Mouse (Mus musculus): ENCODE results near the gene Glud1. TPM values are rescaled to one million over a fixed set of nuclear protein-coding genes. Genes with fewer than 3 reads are reported as not detected.

Glud1 gene
- polyA plus RNA-seq, 2 experiments = 145 to 186 TPM

- Histone ChIP-seq H3K9ac (replicated peaks) (no peak overlapping the region), H3K4me3 (ENCODE audit: insufficient read depth in 1 of 2, low read depth in 2 of 2, low read length in 2 of 2) (no peak overlapping the region), H3K27me3 (ENCODE audit: control insufficient read depth, insufficient read depth, low read length) (no peaks in the 10 kb centered on the region), H3K36me3 (replicated peaks; ENCODE audit: control insufficient read depth, insufficient read depth, low read depth) (no peaks in the 10 kb centered on the region), H3K4me1 (replicated peaks; ENCODE audit: control insufficient read depth in 2 of 2, insufficient read depth in 2 of 2, low read length in 1 of 2) (no peaks in the 10 kb centered on the region), H3K9me3 (ENCODE audit: control insufficient read depth, low read length) (no peaks in the 10 kb centered on the region), H3K4me2 (ENCODE audit: low read depth) (no peak overlapping the region), H3K27ac (no peak overlapping the region)
- 51% methylated on average over 11 of the region's 11 CpGs for WGBS (ENCODE audit: insufficient replicate concordance)
- ATAC-seq (ENCODE audit: insufficient read depth) (no peak), DNase-seq (ENCODE audit: low read depth in 3 of 3, low spot score in 3 of 3) (no peak)
- TF ChIP-seq CTCF (IDR thresholded peaks at IDR 0.05; ENCODE audit: low read depth) (no peak), EP300 (IDR thresholded peaks at IDR 0.05; ENCODE audit: low read depth) (no peak)
These were observed 68.2 kb downstream of the Glud1 start for GRCm38 (mm10) chr14:34378560-34379331.

- Histone ChIP-seq H3K4me2 (ENCODE audit: low read depth) (no peak overlapping the region), H3K9ac (replicated peaks) (no peak overlapping the region), H3K27ac (no peak overlapping the region), H3K4me1 (replicated peaks; ENCODE audit: control insufficient read depth in 2 of 2, insufficient read depth in 2 of 2, low read length in 1 of 2) (no peaks in the 10 kb centered on the region), H3K4me3 (ENCODE audit: insufficient read depth in 1 of 2, low read depth in 2 of 2, low read length in 2 of 2) (no peak overlapping the region), H3K36me3 (replicated peaks; ENCODE audit: control insufficient read depth, insufficient read depth, low read depth) (no peaks in the 10 kb centered on the region), H3K27me3 (ENCODE audit: control insufficient read depth, insufficient read depth, low read length) (no peaks in the 10 kb centered on the region), H3K9me3 (ENCODE audit: control insufficient read depth, low read length) (no peaks in the 10 kb centered on the region)
- ATAC-seq (ENCODE audit: insufficient read depth) = no peak
- DNase-seq (ENCODE audit: low read depth in 3 of 3, low spot score in 3 of 3) = no peak
- TF ChIP-seq EP300 (IDR thresholded peaks at IDR 0.05; ENCODE audit: low read depth) = no peak
- no peak for TF ChIP-seq CTCF (IDR thresholded peaks at IDR 0.05; ENCODE audit: low read depth)
- 68% methylated on average over 8 of the region's 9 CpGs for WGBS (ENCODE audit: insufficient replicate concordance)
These were observed 72.6 kb downstream of the Glud1 start for GRCm38 (mm10) chr14:34382921-34383704.

- no peak for ATAC-seq (ENCODE audit: insufficient read depth)
These were observed 82.8 kb downstream of the Glud1 start for GRCm38 (mm10) chr14:34393295-34393694.

More at GRCm38 (mm10) chr14:34393295-34393694, 82.8 kb downstream of the Glud1 start:
- H3K4me3 ChIP-seq (ENCODE audit: insufficient read depth in 1 of 2, low read depth in 2 of 2, low read length in 2 of 2) = no peak overlapping the region
- WGBS (ENCODE audit: insufficient replicate concordance) = 61% methylated on average over 4 of the region's 4 CpGs
- no peak overlapping the region for H3K9ac ChIP-seq (replicated peaks)
- no peaks in the 10 kb centered on the region for H3K36me3 ChIP-seq (replicated peaks; ENCODE audit: control insufficient read depth, insufficient read depth, low read depth)
- H3K4me1 ChIP-seq (replicated peaks; ENCODE audit: control insufficient read depth in 2 of 2, insufficient read depth in 2 of 2, low read length in 1 of 2) = no peaks in the 10 kb centered on the region
- no peaks in the 10 kb centered on the region for H3K9me3 ChIP-seq (ENCODE audit: control insufficient read depth, low read length)
- no peaks in the 10 kb centered on the region for H3K27me3 ChIP-seq (ENCODE audit: control insufficient read depth, insufficient read depth, low read length)
- H3K27ac ChIP-seq = no peak overlapping the region
- TF ChIP-seq CTCF (IDR thresholded peaks at IDR 0.05; ENCODE audit: low read depth) (no peak), EP300 (IDR thresholded peaks at IDR 0.05; ENCODE audit: low read depth) (no peak)
- no peak for DNase-seq (ENCODE audit: low read depth in 3 of 3, low spot score in 3 of 3)
- no peak overlapping the region for H3K4me2 ChIP-seq (ENCODE audit: low read depth)

Other genes starting within 250 kb of the Glud1 start
- gene Anxa8, start 224.7 kb upstream of the Glud1 start, polyA plus RNA-seq (2012; rRNA removed) = 0.03 and 0.06 TPM in 2 replicates
- 0.33 TPM in 1 of 2 replicates, not detected in the other for gene Anxa8, start 224.7 kb upstream of the Glud1 start, polyA plus RNA-seq (2014; fragmentation: Nextera tagmentation; extraction: Ambion mirVana)
- gene A630023A22Rik, start 208.0 kb upstream of the Glud1 start, polyA plus RNA-seq (2012; rRNA removed) = not detected in 2 replicates
- not detected in 2 replicates for gene A630023A22Rik, start 208.0 kb upstream of the Glud1 start, polyA plus RNA-seq (2014; fragmentation: Nextera tagmentation; extraction: Ambion mirVana)
- 0.01 TPM in 2 replicates for gene Npy4r, start 158.2 kb upstream of the Glud1 start, polyA plus RNA-seq (2012; rRNA removed)
- gene Npy4r, start 158.2 kb upstream of the Glud1 start, polyA plus RNA-seq (2014; fragmentation: Nextera tagmentation; extraction: Ambion mirVana) = 0.08 TPM in 1 of 2 replicates, not detected in the other
- 0.04 and 0.11 TPM in 2 replicates for gene Gprin2, start 109.1 kb upstream of the Glud1 start, polyA plus RNA-seq (2012; rRNA removed)
- 0.03 and 0.09 TPM in 2 replicates for gene Gprin2, start 109.1 kb upstream of the Glud1 start, polyA plus RNA-seq (2014; fragmentation: Nextera tagmentation; extraction: Ambion mirVana)
- gene Syt15, start 91.1 kb upstream of the Glud1 start, polyA plus RNA-seq (2012; rRNA removed) = 0.64 and 0.74 TPM in 2 replicates
- gene Syt15, start 91.1 kb upstream of the Glud1 start, polyA plus RNA-seq (2014; fragmentation: Nextera tagmentation; extraction: Ambion mirVana) = 0.13 and 0.30 TPM in 2 replicates
- gene Shld2, start 234 bp upstream of the Glud1 start, polyA plus RNA-seq (2012; rRNA removed) = 2.0 and 3.0 TPM in 2 replicates
- gene Shld2, start 234 bp upstream of the Glud1 start, polyA plus RNA-seq (2014; fragmentation: Nextera tagmentation; extraction: Ambion mirVana) = 4.8 and 5.6 TPM in 2 replicates
- gene Fam25c, start 44.7 kb downstream of the Glud1 start, polyA plus RNA-seq (2012; rRNA removed) = 0.48 TPM in 1 of 2 replicates, not detected in the other
- gene Fam25c, start 44.7 kb downstream of the Glud1 start, polyA plus RNA-seq (2014; fragmentation: Nextera tagmentation; extraction: Ambion mirVana) = 0.28 and 0.40 TPM in 2 replicates
- 0.17 and 0.21 TPM in 2 replicates for gene Sncg, start 64.1 kb downstream of the Glud1 start, polyA plus RNA-seq (2012; rRNA removed)
- gene Sncg, start 64.1 kb downstream of the Glud1 start, polyA plus RNA-seq (2014; fragmentation: Nextera tagmentation; extraction: Ambion mirVana) = not detected in 2 replicates
- 1.0 and 1.1 TPM in 2 replicates for gene Mmrn2, start 64.7 kb downstream of the Glud1 start, polyA plus RNA-seq (2012; rRNA removed)
- gene Mmrn2, start 64.7 kb downstream of the Glud1 start, polyA plus RNA-seq (2014; fragmentation: Nextera tagmentation; extraction: Ambion mirVana) = 1.3 and 1.8 TPM in 2 replicates
- gene Bmpr1a, start 192.6 kb downstream of the Glud1 start, polyA plus RNA-seq (2012; rRNA removed) = 1.9 and 2.8 TPM in 2 replicates
- 3.2 and 3.9 TPM in 2 replicates for gene Bmpr1a, start 192.6 kb downstream of the Glud1 start, polyA plus RNA-seq (2014; fragmentation: Nextera tagmentation; extraction: Ambion mirVana)
- not detected in 2 replicates for gene 9230112D13Rik, start 212.1 kb downstream of the Glud1 start, polyA plus RNA-seq (2012; rRNA removed)
- gene 9230112D13Rik, start 212.1 kb downstream of the Glud1 start, polyA plus RNA-seq (2014; fragmentation: Nextera tagmentation; extraction: Ambion mirVana) = not detected in 2 replicates